In genomic region chr11:98342000-98342945, GRCm38 (mm10) we compare ENCODE assay signal across 8 mouse cellular contexts. TPM values are rescaled to one million over a fixed set of nuclear protein-coding genes. Genes with fewer than 3 reads are reported as not detected.
DNase-seq lines count a peak whose midpoint lies in the region; ATAC-seq and TF ChIP-seq lines count a peak whose summit lies in the region.

No protein-coding gene starts in this region.

- no peaks in the 10 kb centered on the region for H3K9me3 ChIP-seq in heart, embryonic 13.5 days
- no peaks in the 10 kb centered on the region for H3K9me3 ChIP-seq in kidney, postnatal 0 days (replicated peaks; ENCODE audit: low read length)
- H3K9me3 ChIP-seq in liver, embryonic 11.5 days (ENCODE audit: control insufficient read depth, low read length) = no peaks in the 10 kb centered on the region

- no peak overlapping the region for H3K27ac ChIP-seq in heart, embryonic 13.5 days (replicated peaks)
- H3K27ac ChIP-seq in kidney, postnatal 0 days = peak overlapping the region; percentile 71
- H3K27ac ChIP-seq in liver, embryonic 11.5 days (ENCODE audit: low read depth, low read length) = no peak overlapping the region

- H3K36me3 ChIP-seq in C2C12 (ENCODE audit: control insufficient read depth, insufficient read depth) = no peaks in the 10 kb centered on the region
- H3K36me3 ChIP-seq in heart, embryonic 13.5 days = no peaks in the 10 kb centered on the region
- H3K36me3 ChIP-seq in kidney, postnatal 0 days (ENCODE audit: insufficient read depth, low read length) = no peaks in the 10 kb centered on the region
- no peaks in the 10 kb centered on the region for H3K36me3 ChIP-seq in liver, embryonic 11.5 days (ENCODE audit: control insufficient read depth, insufficient read depth, low read length)
- no peaks in the 10 kb centered on the region for H3K36me3 ChIP-seq in splenic B cell, adult 2 months (ENCODE audit: control insufficient read depth, insufficient read depth, low read length, poor library complexity, severe bottlenecking)

- H3K79me2 ChIP-seq in C2C12 (ENCODE audit: control insufficient read depth, insufficient read depth) = no peaks in the 10 kb centered on the region

- peak; percentile 75 for ATAC-seq in erythroid progenitor cell, adult 5-6 weeks (replicated peaks; ENCODE audit: low FRiP score, poor library complexity, severe bottlenecking)
- no peak for ATAC-seq in heart, embryonic 13.5 days (ENCODE audit: extremely low read depth, insufficient number of reproducible peaks, low FRiP score, low TSS enrichment)
- peak; percentile 69 for ATAC-seq in kidney, postnatal 0 days (replicated peaks; ENCODE audit: low FRiP score, low read depth)
- no peak for ATAC-seq in liver, embryonic 11.5 days (replicated peaks; ENCODE audit: low FRiP score)

- H3K4me1 ChIP-seq in heart, embryonic 13.5 days = peaks cover 43% of the 10 kb centered on the region
- H3K4me1 ChIP-seq in kidney, postnatal 0 days (replicated peaks; ENCODE audit: insufficient read depth, low read length) = peaks cover 13% of the 10 kb centered on the region; the same call in 1 of the 2 replicates
- H3K4me1 ChIP-seq in liver, embryonic 11.5 days (replicated peaks; ENCODE audit: control insufficient read depth, insufficient read depth, low read length) = peaks cover 12% of the 10 kb centered on the region

- peak overlapping the region; percentile 82 for H3K4me2 ChIP-seq in heart, embryonic 13.5 days
- H3K4me2 ChIP-seq in kidney, postnatal 0 days (ENCODE audit: low read length) = peak overlapping the region; percentile 71
- peak overlapping the region; percentile 47 for H3K4me2 ChIP-seq in liver, embryonic 11.5 days

- no peak overlapping the region for H3K4me3 ChIP-seq in C2C12 (ENCODE audit: insufficient read depth, poor library complexity, severe bottlenecking)
- peak overlapping the region; percentile 54 for H3K4me3 ChIP-seq in heart, embryonic 13.5 days
- H3K4me3 ChIP-seq in kidney, postnatal 0 days (replicated peaks; ENCODE audit: low read depth, low read length) = peak overlapping the region; percentile 25
- 0 out of 2 replicates have a peak overlapping the region, but pooled peaks have one; percentile 6 for H3K4me3 ChIP-seq in liver, embryonic 11.5 days (ENCODE audit: low read depth, low read length)

- 4% methylated on average over 29 of the region's 29 CpGs for WGBS in heart, embryonic 13.5 days
- WGBS in kidney, postnatal 0 days = 1% methylated on average over 29 of the region's 29 CpGs
- WGBS in liver, embryonic 11.5 days = 3% methylated on average over 29 of the region's 29 CpGs

- H3ac ChIP-seq in C2C12 (ENCODE audit: control insufficient read depth, insufficient read length, low read depth) = no peak overlapping the region

- peaks cover 43% of the 10 kb centered on the region for H3K27me3 ChIP-seq in C2C12 (ENCODE audit: control insufficient read depth, insufficient read depth, insufficient read length)
- peaks cover 84% of the 10 kb centered on the region for H3K27me3 ChIP-seq in heart, embryonic 13.5 days (replicated peaks)
- H3K27me3 ChIP-seq in kidney, postnatal 0 days (ENCODE audit: insufficient read depth, low read length) = peaks cover 38% of the 10 kb centered on the region
- H3K27me3 ChIP-seq in liver, embryonic 11.5 days (replicated peaks; ENCODE audit: control insufficient read depth, insufficient read depth, low read length) = peaks cover 84% of the 10 kb centered on the region
- H3K27me3 ChIP-seq in splenic B cell, adult 2 months (ENCODE audit: control insufficient read depth, insufficient read depth, low read length, poor library complexity, severe bottlenecking) = no peaks in the 10 kb centered on the region

- no peaks in the 10 kb centered on the region for H3K79me3 ChIP-seq in C2C12 (ENCODE audit: low read depth)

- H3K9ac ChIP-seq in heart, embryonic 13.5 days = peak overlapping the region; percentile 79
- peak overlapping the region; percentile 39 for H3K9ac ChIP-seq in kidney, postnatal 0 days (ENCODE audit: low read depth, low read length)
- no peak overlapping the region for H3K9ac ChIP-seq in liver, embryonic 11.5 days (ENCODE audit: low read depth, low read length)

- TF ChIP-seq CTCF in C2C12 (IDR thresholded peaks at IDR 0.05; ENCODE audit: control insufficient read depth, insufficient read depth, insufficient read length) = peak; percentile 99
- peak; percentile 100 for TF ChIP-seq CTCF in kidney, postnatal 0 days (IDR thresholded peaks at IDR 0.05; ENCODE audit: low read depth)

- peak; percentile 96 for DNase-seq in brain, adult 2 months (ENCODE audit: low read depth, low spot score)
- DNase-seq in kidney, postnatal 0 days (ENCODE audit: low spot score) = peak; percentile 91
- DNase-seq in liver, embryonic 11.5 days (ENCODE audit: low spot score) = peak; percentile 86
- peak; percentile 96 for DNase-seq in naive thymus-derived CD4-positive, alpha-beta T cell, adult 2 months (ENCODE audit: low read depth)
- peak; percentile 93 for DNase-seq in splenic B cell, adult 2 months (ENCODE audit: low read depth, low spot score)

TF ChIP-seq in C2C12, 6 proteins besides CTCF, POLR2A, EP300 and RAD21:
- no peak for TF ChIP-seq CEBPB (IDR thresholded peaks at IDR 0.05; ENCODE audit: low read depth)

RNA-seq across cellular contexts. Expression of gene Ppp1r1b, which starts 5.9 kb away (rescaled TPM):
- 0.28 TPM for polyA plus RNA-seq in C2C12 (2012; fragmentation: generic; extraction: Trizol)
- total RNA-seq in erythroid progenitor cell, adult 5-6 weeks (2015; ENCODE audit: low replicate concordance) = not detected in 2 replicates
- not detected in 2 replicates for total RNA-seq in erythroid progenitor cell, adult 5-6 weeks (2017; ENCODE audit: low replicate concordance)
- polyA plus RNA-seq in heart, embryonic 13.5 days (2015; fragmentation: Nextera tagmentation; extraction: Ambion mirVana) = 40.5 and 51.7 TPM in 2 replicates
- 12.1 and 12.3 TPM in 2 replicates for polyA plus RNA-seq in kidney, postnatal 0 days (2015; fragmentation: Nextera tagmentation; extraction: Ambion mirVana)
- 0.38 TPM in 1 of 2 replicates, not detected in the other for polyA plus RNA-seq in liver, embryonic 11.5 days (2014; fragmentation: Nextera tagmentation; extraction: Ambion mirVana)

RNA-seq across cellular contexts. Expression of gene Neurod2, which starts 12.8 kb away (rescaled TPM):
- polyA plus RNA-seq in C2C12 (2012; fragmentation: generic; extraction: Trizol) = not detected
- not detected in 2 replicates for total RNA-seq in erythroid progenitor cell, adult 5-6 weeks (2015; ENCODE audit: low replicate concordance)
- not detected in 2 replicates for total RNA-seq in erythroid progenitor cell, adult 5-6 weeks (2017; ENCODE audit: low replicate concordance)
- polyA plus RNA-seq in heart, embryonic 13.5 days (2015; fragmentation: Nextera tagmentation; extraction: Ambion mirVana) = 0.04 TPM in 1 of 2 replicates, not detected in the other
- polyA plus RNA-seq in kidney, postnatal 0 days (2015; fragmentation: Nextera tagmentation; extraction: Ambion mirVana) = not detected in 2 replicates
- 0.10 and 0.18 TPM in 2 replicates for polyA plus RNA-seq in liver, embryonic 11.5 days (2014; fragmentation: Nextera tagmentation; extraction: Ambion mirVana)

RNA-seq across cellular contexts. Expression of gene Stard3, which starts 15.9 kb away (rescaled TPM):
- 28.3 TPM for polyA plus RNA-seq in C2C12 (2012; fragmentation: generic; extraction: Trizol)
- total RNA-seq in erythroid progenitor cell, adult 5-6 weeks (2015; ENCODE audit: low replicate concordance) = 4.6 and 8.3 TPM in 2 replicates
- 5.6 and 7.6 TPM in 2 replicates for total RNA-seq in erythroid progenitor cell, adult 5-6 weeks (2017; ENCODE audit: low replicate concordance)
- 37.2 and 43.4 TPM in 2 replicates for polyA plus RNA-seq in heart, embryonic 13.5 days (2015; fragmentation: Nextera tagmentation; extraction: Ambion mirVana)
- polyA plus RNA-seq in kidney, postnatal 0 days (2015; fragmentation: Nextera tagmentation; extraction: Ambion mirVana) = 42.4 and 42.8 TPM in 2 replicates
- polyA plus RNA-seq in liver, embryonic 11.5 days (2014; fragmentation: Nextera tagmentation; extraction: Ambion mirVana) = 25.3 and 28.9 TPM in 2 replicates

RNA-seq across cellular contexts. Expression of gene Tcap, which starts 41.3 kb away (rescaled TPM):
- 0.13 TPM for polyA plus RNA-seq in C2C12 (2012; fragmentation: generic; extraction: Trizol)
- not detected in 2 replicates for total RNA-seq in erythroid progenitor cell, adult 5-6 weeks (2015; ENCODE audit: low replicate concordance)
- total RNA-seq in erythroid progenitor cell, adult 5-6 weeks (2017; ENCODE audit: low replicate concordance) = not detected in 2 replicates
- polyA plus RNA-seq in heart, embryonic 13.5 days (2015; fragmentation: Nextera tagmentation; extraction: Ambion mirVana) = 159 and 184 TPM in 2 replicates
- polyA plus RNA-seq in kidney, postnatal 0 days (2015; fragmentation: Nextera tagmentation; extraction: Ambion mirVana) = 1.8 and 2.1 TPM in 2 replicates
- 0.65 and 0.89 TPM in 2 replicates for polyA plus RNA-seq in liver, embryonic 11.5 days (2014; fragmentation: Nextera tagmentation; extraction: Ambion mirVana)

RNA-seq across cellular contexts. Expression of gene Pnmt, which starts 44.0 kb away (rescaled TPM):
- polyA plus RNA-seq in C2C12 (2012; fragmentation: generic; extraction: Trizol) = 0.04 TPM
- total RNA-seq in erythroid progenitor cell, adult 5-6 weeks (2015; ENCODE audit: low replicate concordance) = not detected in 2 replicates
- not detected in 2 replicates for total RNA-seq in erythroid progenitor cell, adult 5-6 weeks (2017; ENCODE audit: low replicate concordance)
- 1.3 and 1.5 TPM in 2 replicates for polyA plus RNA-seq in heart, embryonic 13.5 days (2015; fragmentation: Nextera tagmentation; extraction: Ambion mirVana)
- polyA plus RNA-seq in kidney, postnatal 0 days (2015; fragmentation: Nextera tagmentation; extraction: Ambion mirVana) = 3.5 and 3.7 TPM in 2 replicates
- 0.53 and 0.88 TPM in 2 replicates for polyA plus RNA-seq in liver, embryonic 11.5 days (2014; fragmentation: Nextera tagmentation; extraction: Ambion mirVana)

Comparison
In these comparisons a context has a peak if more than half of its experiments do, and no peak if none do; other contexts are left out.
1. ATAC-seq: peak in erythroid progenitor cell, adult 5-6 weeks (single experiment) and kidney, postnatal 0 days (single experiment); none in heart, embryonic 13.5 days (single experiment) and liver, embryonic 11.5 days (single experiment).
2. Peak in every context shown above with its lines, with median percentiles within 50 percentile points of each other: DNase-seq and H3K4me2 ChIP-seq.